Mouse (Mus musculus) liver, embryonic 16.5 days (tissue): ENCODE data around the gene Usp47. TPM values are rescaled to one million over a fixed set of nuclear protein-coding genes. Genes with fewer than 3 reads are reported as not detected.

Source experiments
- ATAC-seq: fragments of 200-750 bp; cut with Nextera tagmentation; 2 replicates; pipeline ENCODE4 v1.8.0; 2017; ENCODE audit warnings: low read depth, mild to moderate bottlenecking, moderate number of reproducible peaks, moderate library complexity
- H3K27ac ChIP-seq: fragments of 300-500 bp; sonication (generic); 2 replicates; pipeline ENCODE4 v1.5.1; 2014; ENCODE audit warnings: mild to moderate bottlenecking, low read length
- H3K27me3 ChIP-seq: fragments of 300-500 bp; sonication (generic); 2 replicates; pipeline ENCODE4 v1.6.1; 2014; ENCODE audit warnings: low read depth, low read length, mixed read lengths; ENCODE audit not compliant: control insufficient read depth, insufficient read depth
- H3K36me3 ChIP-seq: fragments of 300-500 bp; sonication (generic); 2 replicates; pipeline ENCODE4 v1.6.1; 2014; ENCODE audit warnings: mild to moderate bottlenecking; ENCODE audit not compliant: control insufficient read depth, insufficient read depth
- H3K4me1 ChIP-seq: fragments of 300-500 bp; sonication (generic); 2 replicates; pipeline ENCODE4 v1.6.1; 2014; ENCODE audit warnings: low read depth, low read length, mixed read lengths; ENCODE audit not compliant: control insufficient read depth
- H3K4me2 ChIP-seq: fragments of 300-500 bp; sonication (generic); 2 replicates; pipeline ENCODE4 v1.6.1; 2014; ENCODE audit warnings: low read depth, low read length, mixed read lengths
- H3K4me3 ChIP-seq: fragments of 300-500 bp; sonication (generic); 2 replicates; pipeline ENCODE4 v1.5.1; 2014; ENCODE audit warnings: low read depth, mild to moderate bottlenecking, low read length
- H3K9ac ChIP-seq: fragments of 300-500 bp; sonication (generic); 2 replicates; pipeline ENCODE4 v1.6.1; 2014; ENCODE audit warnings: low read depth, low read length
- H3K9me3 ChIP-seq: fragments of 300-500 bp; sonication (generic); replicated peaks from 2 replicates; pipeline ENCODE4 v1.6.1; 2016; ENCODE audit warnings: low read length; ENCODE audit not compliant: control insufficient read depth
- WGBS: fragments of 180-500 bp; shearing (Covaris S2); extraction: QIAGEN DNeasy Blood & Tissue Kit; methylation state at CpG from one replicate; pipeline ENCODE4 v1.1.7; 2014; ENCODE audit not compliant: insufficient replicate concordance; 5-methylcytosine and 5-hydroxymethylcytosine counted together
- polyA plus RNA-seq: library from polyadenylated mRNA; unstranded; fragments of >200 nt; fragmentation: Nextera tagmentation; extraction: Ambion mirVana; gene quantifications from 2 replicates; pipeline ENCODE4 v1.2.1, GENCODE M21; 2015

The Usp47 gene
- polyA plus RNA-seq, 1 experiment from 2014 or later = 19.9 TPM

- Histone ChIP-seq H3K36me3 (peaks cover 9% of the 10 kb centered on the region), H3K9ac (no peak overlapping the region), H3K27ac (no peak overlapping the region), H3K4me2 (no peak overlapping the region), H3K9me3 (no peaks in the 10 kb centered on the region), H3K27me3 (no peaks in the 10 kb centered on the region), H3K4me3 (no peak overlapping the region), H3K4me1 (no peaks in the 10 kb centered on the region)
- WGBS = 81% methylated on average over 2 of the region's 2 CpGs
- no peak for ATAC-seq
These were observed 77.6 kb downstream of the Usp47 start for GRCm38 (mm10) chr7:112100887-112101286.

- Histone ChIP-seq H3K4me2 (no peak overlapping the region), H3K4me3 (no peak overlapping the region), H3K4me1 (no peaks in the 10 kb centered on the region), H3K9me3 (no peaks in the 10 kb centered on the region), H3K9ac (no peak overlapping the region), H3K27me3 (no peaks in the 10 kb centered on the region), H3K27ac (no peak overlapping the region), H3K36me3 (peaks cover 16% of the 10 kb centered on the region)
- WGBS = 52% methylated on average over 5 of the region's 5 CpGs
- 0 out of 2 replicates have a peak, but pooled peaks have one; percentile 9 for ATAC-seq
These were observed 79.6 kb downstream of the Usp47 start for GRCm38 (mm10) chr7:112102933-112103332.

DNA sequence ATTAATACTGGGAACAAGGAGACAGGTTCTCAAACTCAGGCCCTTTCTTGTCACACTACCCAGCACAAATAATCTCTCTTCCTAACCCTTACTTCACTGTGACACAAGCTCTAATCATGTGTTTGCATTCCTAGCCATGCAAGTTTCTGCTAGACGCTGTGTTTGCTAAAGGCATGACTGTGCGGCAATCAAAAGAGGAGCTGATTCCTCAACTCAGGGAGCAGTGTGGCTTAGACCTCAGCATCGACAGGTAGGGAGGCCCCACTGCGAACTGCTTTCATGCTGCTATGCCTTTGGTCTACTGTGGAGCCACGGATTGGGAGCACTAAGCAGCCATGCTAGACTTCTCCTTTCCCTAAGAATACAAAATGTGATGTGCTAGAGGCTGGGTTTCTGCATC, 80.5 kb downstream of the Usp47 start:
- Histone ChIP-seq H3K4me2 (no peak overlapping the region), H3K36me3 (peaks cover 12% of the 10 kb centered on the region), H3K27me3 (no peaks in the 10 kb centered on the region), H3K4me1 (no peaks in the 10 kb centered on the region), H3K9ac (no peak overlapping the region), H3K27ac (no peak overlapping the region), H3K4me3 (no peak overlapping the region), H3K9me3 (no peaks in the 10 kb centered on the region)
- no peak for ATAC-seq
- WGBS = 73% methylated on average over 5 of the region's 5 CpGs

DNA sequence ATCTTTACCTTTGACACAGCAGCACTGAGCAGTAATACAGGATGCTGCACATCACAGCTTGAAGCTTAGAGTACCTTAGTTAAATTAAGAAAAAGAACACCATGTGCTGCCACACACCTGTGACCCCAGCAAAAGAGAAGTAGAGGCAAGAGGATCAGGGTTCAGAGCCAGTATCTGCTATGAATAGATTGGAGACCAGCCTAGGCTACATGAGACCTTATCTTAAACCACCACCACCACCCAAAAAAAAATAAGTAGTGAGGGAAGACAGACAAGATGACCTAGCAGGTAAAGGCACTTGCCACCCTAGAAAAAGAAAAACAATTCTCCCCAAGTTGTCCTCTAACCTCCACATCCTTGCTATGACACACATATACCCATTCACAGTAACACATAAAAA, 85.5 kb downstream of the Usp47 start:
- no peaks in the 10 kb centered on the region for H3K27me3 ChIP-seq
- no peaks in the 10 kb centered on the region for H3K9me3 ChIP-seq
- no peaks in the 10 kb centered on the region for H3K4me1 ChIP-seq
- H3K27ac ChIP-seq = no peak overlapping the region
- no peak overlapping the region for H3K9ac ChIP-seq
- H3K36me3 ChIP-seq = peaks cover 24% of the 10 kb centered on the region
- H3K4me2 ChIP-seq = no peak overlapping the region
- peak; percentile 60; the same call in 1 of the 2 replicates for ATAC-seq
- H3K4me3 ChIP-seq = no peak overlapping the region

- 82% methylated on average over 19 of the region's 19 CpGs for WGBS
- ATAC-seq = no peak
- Histone ChIP-seq H3K9me3 (no peaks in the 10 kb centered on the region), H3K27ac (no peak overlapping the region), H3K4me1 (no peaks in the 10 kb centered on the region), H3K9ac (no peak overlapping the region), H3K4me3 (no peak overlapping the region), H3K27me3 (no peaks in the 10 kb centered on the region), H3K4me2 (no peak overlapping the region), H3K36me3 (peaks cover 21% of the 10 kb centered on the region)
These were observed 87.5 kb downstream of the Usp47 start for GRCm38 (mm10) chr7:112110638-112111372.

- Histone ChIP-seq H3K4me2 (no peak overlapping the region), H3K27ac (no peak overlapping the region), H3K4me1 (no peaks in the 10 kb centered on the region), H3K4me3 (no peak overlapping the region), H3K27me3 (no peaks in the 10 kb centered on the region), H3K36me3 (no peaks in the 10 kb centered on the region), H3K9ac (no peak overlapping the region), H3K9me3 (no peaks in the 10 kb centered on the region)
- 73% methylated on average over 7 of the region's 7 CpGs for WGBS
- no peak for ATAC-seq
These were observed 94.2 kb downstream of the Usp47 start for GRCm38 (mm10) chr7:112117501-112117900.

DNA sequence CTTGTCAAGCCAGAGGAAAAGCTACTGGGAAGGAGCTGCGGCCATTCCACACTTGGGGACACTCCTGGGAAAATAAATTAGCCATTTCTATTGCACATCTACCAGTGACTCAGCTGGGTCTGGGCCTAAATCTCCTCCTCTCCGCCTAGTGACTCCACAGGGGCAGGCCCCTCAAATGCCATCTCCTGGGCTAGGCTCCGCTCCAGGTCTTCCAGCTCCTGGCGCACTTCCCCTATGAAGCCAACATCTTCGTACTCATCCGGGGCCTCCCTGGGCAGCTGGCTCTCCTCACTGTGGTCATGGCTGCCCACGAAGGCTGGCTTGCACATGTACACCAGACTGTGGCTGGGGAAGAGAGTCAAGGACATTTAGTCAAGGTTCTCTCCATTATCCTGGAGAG, 94.8 kb downstream of the Usp47 start:
- 70% methylated on average over 7 of the region's 7 CpGs for WGBS
- no peak overlapping the region for H3K4me3 ChIP-seq
- no peak overlapping the region for H3K27ac ChIP-seq
- H3K27me3 ChIP-seq = no peaks in the 10 kb centered on the region
- no peak for ATAC-seq
- H3K9ac ChIP-seq = no peak overlapping the region
- no peaks in the 10 kb centered on the region for H3K36me3 ChIP-seq
- H3K4me2 ChIP-seq = no peak overlapping the region
- H3K4me1 ChIP-seq = no peaks in the 10 kb centered on the region
- H3K9me3 ChIP-seq = no peaks in the 10 kb centered on the region

- WGBS = 69% methylated on average over 7 of the region's 7 CpGs
- Histone ChIP-seq H3K9me3 (no peaks in the 10 kb centered on the region), H3K4me2 (no peak overlapping the region), H3K4me1 (no peaks in the 10 kb centered on the region), H3K27ac (no peak overlapping the region), H3K27me3 (no peaks in the 10 kb centered on the region), H3K9ac (no peak overlapping the region), H3K36me3 (no peaks in the 10 kb centered on the region), H3K4me3 (no peak overlapping the region)
- ATAC-seq = no peak
These were observed 95.9 kb downstream of the Usp47 start for GRCm38 (mm10) chr7:112119248-112119647.

DNA sequence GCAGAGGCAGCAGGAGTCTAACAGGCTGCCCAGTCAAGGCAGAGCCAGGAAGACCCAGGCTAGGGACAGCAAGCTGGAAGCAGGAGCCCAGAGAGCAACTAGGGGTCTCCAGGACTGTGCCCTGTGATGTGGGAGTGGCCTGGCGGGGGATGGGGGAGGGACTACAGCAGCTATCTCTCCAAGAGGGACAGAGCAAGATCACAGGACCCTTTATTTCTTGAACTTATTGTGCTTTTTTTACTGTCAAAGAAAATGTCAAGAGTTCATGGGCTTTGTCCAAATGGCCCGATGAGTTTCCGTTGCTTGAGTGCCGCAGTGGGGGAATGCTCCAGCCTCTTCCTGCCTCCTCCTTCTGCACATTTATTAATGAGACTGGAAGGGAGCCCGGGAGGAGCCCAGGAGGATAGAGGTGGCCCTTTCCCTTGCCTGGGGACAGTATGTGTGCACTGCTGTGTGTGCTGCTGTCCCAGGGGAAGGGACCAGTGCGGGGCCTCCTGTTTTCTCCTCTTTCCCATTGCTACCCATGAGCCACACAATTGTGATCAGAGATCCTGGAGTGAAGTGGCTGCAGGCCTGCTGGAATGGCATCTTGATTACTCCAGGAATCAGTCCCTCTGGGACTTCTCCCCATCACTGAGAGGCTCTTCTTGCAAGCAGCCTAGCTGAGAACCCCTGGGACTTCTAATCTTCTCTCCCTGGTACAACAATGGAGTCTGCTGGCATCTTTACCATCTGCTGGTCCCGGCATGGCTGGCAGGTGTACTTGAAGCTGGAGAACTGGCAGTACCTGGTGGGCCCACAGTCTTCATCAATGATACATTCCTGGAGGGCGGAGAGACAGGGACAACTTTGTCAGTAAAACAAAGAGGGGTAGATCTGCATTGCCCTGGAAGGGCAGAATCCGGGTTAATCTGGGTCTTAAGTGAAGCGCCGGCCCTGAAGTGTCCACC, 97.8 kb downstream of the Usp47 start:
- H3K9me3 ChIP-seq = no peaks in the 10 kb centered on the region
- H3K27ac ChIP-seq = no peak overlapping the region
- 0 out of 2 replicates have a peak, but pooled peaks have one; percentile 27 for ATAC-seq
- H3K36me3 ChIP-seq = no peaks in the 10 kb centered on the region
- no peak overlapping the region for H3K9ac ChIP-seq
- H3K4me1 ChIP-seq = no peaks in the 10 kb centered on the region
- no peak overlapping the region for H3K4me2 ChIP-seq
- H3K4me3 ChIP-seq = no peak overlapping the region
- H3K27me3 ChIP-seq = no peaks in the 10 kb centered on the region
- 67% methylated on average over 11 of the region's 11 CpGs for WGBS
